Mouse (Mus musculus) hindbrain, embryonic 14.5 days (tissue): ENCODE data around the gene Chst7. TPM values are rescaled to one million over a fixed set of nuclear protein-coding genes. Genes with fewer than 3 reads are reported as not detected.

Source experiments
- ATAC-seq: fragments of 200-750 bp; cut with Nextera tagmentation; 2 replicates; pipeline ENCODE4 v1.8.0; 2017; ENCODE audit warnings: moderate number of reproducible peaks, mild to moderate bottlenecking, moderate TSS enrichment, moderate library complexity; ENCODE audit not compliant: low FRiP score
- DNase-seq: peaks from one replicate; pipeline ENCODE4 v3.0.0-alpha.2; 2015; ENCODE audit warnings: low spot score
- H3K27ac ChIP-seq: fragments of 300-500 bp; sonication (generic); 2 replicates; pipeline ENCODE4 v1.5.1; 2014; ENCODE audit warnings: mild to moderate bottlenecking, moderate library complexity
- H3K27me3 ChIP-seq: fragments of 300-500 bp; sonication (generic); 2 replicates; pipeline ENCODE4 v1.6.1; 2014; ENCODE audit warnings: mild to moderate bottlenecking, low read length, mixed read lengths; ENCODE audit not compliant: control insufficient read depth, insufficient read depth
- H3K36me3 ChIP-seq: fragments of 300-500 bp; sonication (generic); replicated peaks from 2 replicates; pipeline ENCODE4 v1.6.1; 2014; ENCODE audit not compliant: control insufficient read depth, insufficient read depth
- H3K4me1 ChIP-seq: fragments of 300-500 bp; sonication (generic); replicated peaks from 2 replicates; pipeline ENCODE4 v1.6.1; 2014; ENCODE audit warnings: antibody characterized with exemption, low read length, mixed read lengths; ENCODE audit not compliant: control insufficient read depth, insufficient read depth
- H3K4me2 ChIP-seq: fragments of 300-500 bp; sonication (generic); replicated peaks from 2 replicates; pipeline ENCODE4 v1.6.1; 2014; ENCODE audit warnings: mild to moderate bottlenecking, moderate library complexity
- H3K4me3 ChIP-seq: fragments of 300-500 bp; sonication (generic); replicated peaks from 2 replicates; pipeline ENCODE4 v1.5.1; 2014; ENCODE audit warnings: mild to moderate bottlenecking, low read length
- H3K9ac ChIP-seq: fragments of 300-500 bp; sonication (generic); 2 replicates; pipeline ENCODE4 v1.6.1; 2014
- H3K9me3 ChIP-seq: fragments of 300-500 bp; sonication (generic); 2 replicates; pipeline ENCODE4 v1.6.1; 2016; ENCODE audit warnings: low read length; ENCODE audit not compliant: control insufficient read depth
- WGBS: fragments of 180-500 bp; shearing (Covaris S2); extraction: QIAGEN DNeasy Blood & Tissue Kit; methylation state at CpG from one replicate; pipeline ENCODE4 v1.1.7; 2014; 5-methylcytosine and 5-hydroxymethylcytosine counted together
- polyA plus RNA-seq: library from polyadenylated mRNA; unstranded; fragments of >200 nt; fragmentation: Nextera tagmentation; extraction: Ambion mirVana; gene quantifications from 2 replicates; pipeline ENCODE4 v1.2.1, GENCODE M21; 2014

Chst7 gene
- 7.1 and 9.0 TPM in 2 replicates for polyA plus RNA-seq

- H3K9me3 ChIP-seq: no peaks in the 10 kb centered on the region
- H3K4me1 ChIP-seq: no peaks in the 10 kb centered on the region
- WGBS: 20% methylated on average over 39 of the region's 40 CpGs
- peak within 1 kb of the TSS; percentile 45 for H3K4me3 ChIP-seq
- ATAC-seq (peak; percentile 78), DNase-seq (no peak)
- peak within 1 kb of the TSS; percentile 66 for H3K4me2 ChIP-seq
- H3K9ac ChIP-seq: peak within 1 kb of the TSS; percentile 51
- no peak within 1 kb of the TSS for H3K27ac ChIP-seq
- no peaks in the 10 kb centered on the region for H3K27me3 ChIP-seq
- no peaks in the 10 kb centered on the region for H3K36me3 ChIP-seq
Measured at GRCm38 (mm10) chrX:20059381-20059971, at the start of gene Chst7. TSS of gene Chst7 (plus strand) at chrX:20059560.

- ATAC-seq: no peak
- 93% methylated on average over 2 of the region's 2 CpGs for WGBS
- H3K4me3 ChIP-seq: no peak overlapping the region
- no peaks in the 10 kb centered on the region for H3K9me3 ChIP-seq
- no peaks in the 10 kb centered on the region for H3K4me1 ChIP-seq
- H3K36me3 ChIP-seq: no peaks in the 10 kb centered on the region
- no peak overlapping the region for H3K9ac ChIP-seq
- no peak overlapping the region for H3K27ac ChIP-seq
- DNase-seq: no peak
- no peaks in the 10 kb centered on the region for H3K27me3 ChIP-seq
- no peak overlapping the region for H3K4me2 ChIP-seq
Measured at GRCm38 (mm10) chrX:20012211-20012610, 47.1 kb upstream of the Chst7 start.

- ATAC-seq (no peak), DNase-seq (peak; percentile 63)
- WGBS: 41% methylated on average over 2 of the region's 2 CpGs
- H3K9me3 ChIP-seq: no peaks in the 10 kb centered on the region
- H3K9ac ChIP-seq: no peak overlapping the region
- no peaks in the 10 kb centered on the region for H3K36me3 ChIP-seq
- no peak overlapping the region for H3K4me3 ChIP-seq
- H3K27me3 ChIP-seq: no peaks in the 10 kb centered on the region
- no peak overlapping the region for H3K4me2 ChIP-seq
- H3K27ac ChIP-seq: no peak overlapping the region
- H3K4me1 ChIP-seq: no peaks in the 10 kb centered on the region
Measured at GRCm38 (mm10) chrX:20020942-20021341, 38.4 kb upstream of the Chst7 start.

GRCm38 (mm10) chrX:20060096-20060768 is 872 bp downstream of the Chst7 start:
- H3K4me1 ChIP-seq: no peaks in the 10 kb centered on the region
- H3K9me3 ChIP-seq: no peaks in the 10 kb centered on the region
- DNase-seq (no peak), ATAC-seq (peak; percentile 72)
- H3K4me3 ChIP-seq: peak overlapping the region; percentile 45
- no peak overlapping the region for H3K27ac ChIP-seq
- peak overlapping the region; percentile 66 for H3K4me2 ChIP-seq
- no peaks in the 10 kb centered on the region for H3K27me3 ChIP-seq
- WGBS: 31% methylated on average over 65 of the region's 65 CpGs
- H3K36me3 ChIP-seq: no peaks in the 10 kb centered on the region
- peak overlapping the region; percentile 51 for H3K9ac ChIP-seq

GRCm38 (mm10) chrX:20060769-20061315 is 1.5 kb downstream of the Chst7 start:
- Histone ChIP-seq H3K27ac (no peak overlapping the region), H3K27me3 (no peaks in the 10 kb centered on the region)

GRCm38 (mm10) chrX:20061764-20062480 is 2.6 kb downstream of the Chst7 start:
- no peaks in the 10 kb centered on the region for H3K27me3 ChIP-seq
- H3K4me2 ChIP-seq: no peak overlapping the region
- DNase-seq (no peak), ATAC-seq (no peak)
- no peak overlapping the region for H3K27ac ChIP-seq
- no peaks in the 10 kb centered on the region for H3K9me3 ChIP-seq
- H3K4me1 ChIP-seq: no peaks in the 10 kb centered on the region
- H3K4me3 ChIP-seq: no peak overlapping the region
- H3K9ac ChIP-seq: no peak overlapping the region
- 53% methylated on average over 3 of the region's 3 CpGs for WGBS
- no peaks in the 10 kb centered on the region for H3K36me3 ChIP-seq

More at GRCm38 (mm10) chrX:20060769-20061315, 1.5 kb downstream of the Chst7 start:
- DNase-seq (peak; percentile 24), ATAC-seq (peak; percentile 67; the same call in 1 of the 2 replicates)
- Histone ChIP-seq H3K9ac (peak overlapping the region; percentile 51), H3K9me3 (no peaks in the 10 kb centered on the region), H3K4me3 (peak overlapping the region; percentile 45), H3K4me2 (peak overlapping the region; percentile 66), H3K4me1 (no peaks in the 10 kb centered on the region), H3K36me3 (no peaks in the 10 kb centered on the region)
- 20% methylated on average over 47 of the region's 47 CpGs for WGBS

- no peak overlapping the region for H3K4me2 ChIP-seq
- ATAC-seq (no peak), DNase-seq (no peak)
- H3K9me3 ChIP-seq: no peaks in the 10 kb centered on the region
- no peak overlapping the region for H3K4me3 ChIP-seq
- H3K36me3 ChIP-seq: no peaks in the 10 kb centered on the region
- no peak overlapping the region for H3K9ac ChIP-seq
- no peaks in the 10 kb centered on the region for H3K27me3 ChIP-seq
- no peaks in the 10 kb centered on the region for H3K4me1 ChIP-seq
- H3K27ac ChIP-seq: no peak overlapping the region
Measured at GRCm38 (mm10) chrX:20066636-20067035, 7.3 kb downstream of the Chst7 start.

- Histone ChIP-seq H3K4me1 (no peaks in the 10 kb centered on the region), H3K4me2 (no peak overlapping the region), H3K27ac (no peak overlapping the region), H3K27me3 (no peaks in the 10 kb centered on the region), H3K36me3 (no peaks in the 10 kb centered on the region), H3K4me3 (no peak overlapping the region), H3K9me3 (no peaks in the 10 kb centered on the region), H3K9ac (no peak overlapping the region)
- DNase-seq (no peak), ATAC-seq (no peak)
- WGBS: 50% methylated on average over 4 of the region's 4 CpGs
Measured at GRCm38 (mm10) chrX:20070196-20070595, 10.8 kb downstream of the Chst7 start.

- Histone ChIP-seq H3K4me3 (no peak overlapping the region), H3K27ac (no peak overlapping the region), H3K9me3 (no peaks in the 10 kb centered on the region), H3K36me3 (no peaks in the 10 kb centered on the region), H3K27me3 (no peaks in the 10 kb centered on the region), H3K4me1 (no peaks in the 10 kb centered on the region), H3K9ac (no peak overlapping the region), H3K4me2 (no peak overlapping the region)
- ATAC-seq (no peak), DNase-seq (no peak)
- WGBS: 77% methylated on average over 2 of the region's 2 CpGs
Measured at GRCm38 (mm10) chrX:20117717-20118116, 58.4 kb downstream of the Chst7 start.
